Mouse (Mus musculus) intestine, embryonic 15.5 days (tissue): ENCODE data around the gene Golph3l. TPM values are rescaled to one million over a fixed set of nuclear protein-coding genes. Genes with fewer than 3 reads are reported as not detected.
"Not testable (repeated sequence)": the region's sequence is repeated elsewhere in the genome, so short reads cannot be mapped to it uniquely, and the experiment has no call there.

Experiments
- ATAC-seq: fragments of 200-750 bp; cut with Nextera tagmentation; 2 replicates; pipeline ENCODE4 v1.8.0; 2017; ENCODE audit warnings: moderate TSS enrichment, moderate library complexity
- H3K27ac ChIP-seq: fragments of 300-500 bp; sonication (generic); 2 replicates; pipeline ENCODE4 v1.5.1; 2015; ENCODE audit warnings: mild to moderate bottlenecking, inconsistent platforms
- H3K27me3 ChIP-seq: fragments of 300-500 bp; sonication (generic); replicated peaks from 2 replicates; pipeline ENCODE4 v1.6.1; 2015; ENCODE audit warnings: inconsistent platforms
- H3K36me3 ChIP-seq: fragments of 300-500 bp; sonication (generic); 2 replicates; pipeline ENCODE4 v1.6.1; 2015; ENCODE audit warnings: inconsistent platforms
- H3K4me1 ChIP-seq: fragments of 300-500 bp; sonication (generic); replicated peaks from 2 replicates; pipeline ENCODE4 v1.6.1; 2015; ENCODE audit warnings: inconsistent platforms
- H3K4me2 ChIP-seq: fragments of 300-500 bp; sonication (generic); replicated peaks from 2 replicates; pipeline ENCODE4 v1.6.1; 2015; ENCODE audit warnings: mild to moderate bottlenecking, inconsistent platforms
- H3K4me3 ChIP-seq: fragments of 300-500 bp; sonication (generic); replicated peaks from 2 replicates; pipeline ENCODE4 v1.5.1; 2015; ENCODE audit warnings: inconsistent platforms
- H3K9ac ChIP-seq: fragments of 300-500 bp; sonication (generic); 2 replicates; pipeline ENCODE4 v1.6.1; 2015; ENCODE audit warnings: inconsistent platforms
- H3K9me3 ChIP-seq: fragments of 300-500 bp; sonication (generic); 2 replicates; pipeline ENCODE4 v1.6.1; 2016; ENCODE audit warnings: inconsistent platforms
- WGBS: fragments of 180-500 bp; shearing (Covaris S2); methylation state at CpG from one replicate; pipeline ENCODE4 v1.1.7; 2015; 5-methylcytosine and 5-hydroxymethylcytosine counted together
- polyA plus RNA-seq: library from polyadenylated mRNA; unstranded; fragments of >200 nt; fragmentation: Nextera tagmentation; extraction: Ambion mirVana; gene quantifications from 2 replicates; pipeline ENCODE4 v1.2.1, GENCODE M21; 2015

The Golph3l gene
- polyA plus RNA-seq, 1 experiment from 2014 or later, result 41.4 TPM

GRCm38 (mm10) chr3:95650276-95651032 is 61.7 kb downstream of the Golph3l start:
- H3K4me1 ChIP-seq, result peaks cover 23% of the 10 kb centered on the region
- no peak overlapping the region for H3K4me3 ChIP-seq
- H3K4me2 ChIP-seq, result no peak overlapping the region
- WGBS, result 60% methylated on average over 6 of the region's 6 CpGs
- H3K27ac ChIP-seq, result peak overlapping the region; percentile 52
- no peaks in the 10 kb centered on the region for H3K9me3 ChIP-seq
- H3K9ac ChIP-seq, result no peak overlapping the region
- ATAC-seq, result peak; percentile 44; the same call in 1 of the 2 replicates
- H3K27me3 ChIP-seq, result no peaks in the 10 kb centered on the region
- H3K36me3 ChIP-seq, result no peaks in the 10 kb centered on the region

- no peak for ATAC-seq
- Histone ChIP-seq H3K27ac (peak overlapping the region; percentile 52), H3K27me3 (no peaks in the 10 kb centered on the region), H3K4me3 (no peak overlapping the region), H3K4me2 (no peak overlapping the region), H3K4me1 (peaks cover 23% of the 10 kb centered on the region), H3K36me3 (no peaks in the 10 kb centered on the region), H3K9me3 (no peaks in the 10 kb centered on the region), H3K9ac (no peak overlapping the region)
- 85% methylated on average over 3 of the region's 3 CpGs for WGBS
Measured at GRCm38 (mm10) chr3:95651033-95651373, 62.3 kb downstream of the Golph3l start.

GRCm38 (mm10) chr3:95651391-95652203 is 62.9 kb downstream of the Golph3l start:
- no peaks in the 10 kb centered on the region for H3K9me3 ChIP-seq
- peak overlapping the region; percentile 5; the same call in 1 of the 2 replicates for H3K27ac ChIP-seq
- no peaks in the 10 kb centered on the region for H3K36me3 ChIP-seq
- H3K27me3 ChIP-seq, result no peaks in the 10 kb centered on the region
- H3K9ac ChIP-seq, result no peak overlapping the region
- H3K4me1 ChIP-seq, result peaks cover 23% of the 10 kb centered on the region
- no peak overlapping the region for H3K4me2 ChIP-seq
- WGBS, result 86% methylated on average over 16 of the region's 16 CpGs
- ATAC-seq, result no peak
- no peak overlapping the region for H3K4me3 ChIP-seq

GRCm38 (mm10) chr3:95652204-95652811 is 63.6 kb downstream of the Golph3l start:
- Histone ChIP-seq H3K4me1 (peaks cover 23% of the 10 kb centered on the region), H3K9me3 (no peaks in the 10 kb centered on the region), H3K4me2 (no peak overlapping the region), H3K27me3 (no peaks in the 10 kb centered on the region), H3K9ac (no peak overlapping the region), H3K27ac (0 out of 2 replicates have a peak overlapping the region, but pooled peaks have one; percentile 5), H3K4me3 (no peak overlapping the region), H3K36me3 (no peaks in the 10 kb centered on the region)
- WGBS, result 75% methylated on average over 7 of the region's 7 CpGs
- no peak for ATAC-seq

- H3K9me3 ChIP-seq, result no peaks in the 10 kb centered on the region
- no peak for ATAC-seq
- H3K27ac ChIP-seq, result no peak overlapping the region
- no peak overlapping the region for H3K9ac ChIP-seq
- no peak overlapping the region for H3K4me2 ChIP-seq
- H3K36me3 ChIP-seq, result no peaks in the 10 kb centered on the region
- H3K4me1 ChIP-seq, result peaks cover 23% of the 10 kb centered on the region
- 35% methylated on average over 6 of the region's 6 CpGs for WGBS
- no peak overlapping the region for H3K4me3 ChIP-seq
- no peaks in the 10 kb centered on the region for H3K27me3 ChIP-seq
Measured at GRCm38 (mm10) chr3:95652871-95653270, 64.1 kb downstream of the Golph3l start.

- Histone ChIP-seq H3K4me2 (no peak overlapping the region; the same call in 1 of the 2 replicates), H3K9ac (0 out of 2 replicates have a peak overlapping the region, but pooled peaks have one; percentile 6), H3K4me3 (no peak overlapping the region), H3K9me3 (no peaks in the 10 kb centered on the region), H3K27me3 (no peaks in the 10 kb centered on the region), H3K36me3 (no peaks in the 10 kb centered on the region), H3K27ac (0 out of 2 replicates have a peak overlapping the region, but pooled peaks have one; percentile 54), H3K4me1 (peaks cover 23% of the 10 kb centered on the region)
- no peak; the same call in 1 of the 2 replicates for ATAC-seq
- 13% methylated on average over 11 of the region's 11 CpGs for WGBS
Measured at GRCm38 (mm10) chr3:95653473-95654034, 64.8 kb downstream of the Golph3l start.

GRCm38 (mm10) chr3:95654371-95654770 is 65.6 kb downstream of the Golph3l start:
- not testable (repeated sequence) for H3K9ac ChIP-seq, ATAC-seq, H3K4me3 ChIP-seq, H3K9me3 ChIP-seq, H3K4me2 ChIP-seq, H3K27ac ChIP-seq, H3K27me3 ChIP-seq, H3K36me3 ChIP-seq
- peaks cover 23% of the 10 kb centered on the region for H3K4me1 ChIP-seq
- 87% methylated on average over 3 of the region's 3 CpGs for WGBS

- Histone ChIP-seq H3K4me2 (no peak overlapping the region), H3K36me3 (no peaks in the 10 kb centered on the region), H3K9ac (no peak overlapping the region), H3K4me1 (peaks cover 19% of the 10 kb centered on the region), H3K4me3 (no peak overlapping the region), H3K27ac (no peak overlapping the region), H3K27me3 (no peaks in the 10 kb centered on the region), H3K9me3 (no peaks in the 10 kb centered on the region)
- ATAC-seq, result no peak
- 86% methylated on average over 5 of the region's 5 CpGs for WGBS
Measured at GRCm38 (mm10) chr3:95655437-95655836, 66.7 kb downstream of the Golph3l start.

GRCm38 (mm10) chr3:95657108-95657507 is 68.4 kb downstream of the Golph3l start:
- WGBS, result 84% methylated on average over 3 of the region's 3 CpGs
- Histone ChIP-seq H3K4me1 (peaks cover 25% of the 10 kb centered on the region), H3K4me2 (no peak overlapping the region), H3K27me3 (no peaks in the 10 kb centered on the region), H3K27ac (no peak overlapping the region), H3K9me3 (no peaks in the 10 kb centered on the region), H3K36me3 (no peaks in the 10 kb centered on the region), H3K9ac (no peak overlapping the region), H3K4me3 (no peak overlapping the region)
- ATAC-seq, result no peak

- no peaks in the 10 kb centered on the region for H3K9me3 ChIP-seq
- peaks cover 24% of the 10 kb centered on the region for H3K4me1 ChIP-seq
- H3K27me3 ChIP-seq, result no peaks in the 10 kb centered on the region
- no peaks in the 10 kb centered on the region for H3K36me3 ChIP-seq
- ATAC-seq, result no peak
- peak overlapping the region; percentile 93; the same call in 1 of the 2 replicates for H3K4me3 ChIP-seq
- no peak overlapping the region for H3K9ac ChIP-seq
- H3K27ac ChIP-seq, result no peak overlapping the region
- H3K4me2 ChIP-seq, result peak overlapping the region; percentile 55
- 81% methylated on average over 3 of the region's 3 CpGs for WGBS
Measured at GRCm38 (mm10) chr3:95657711-95658110, 69.0 kb downstream of the Golph3l start.

- peak; percentile 96 for ATAC-seq
- WGBS, result under 1% methylated on average over 43 of the region's 43 CpGs
- Histone ChIP-seq H3K27ac (peak within 1 kb of the TSS; percentile 97), H3K9ac (peak within 1 kb of the TSS; percentile 99), H3K4me2 (peak within 1 kb of the TSS; percentile 62), H3K4me3 (peak within 1 kb of the TSS; percentile 93), H3K36me3 (0 out of 2 replicates have a peak, but pooled peaks cover under 1% of the 10 kb centered on the region), H3K27me3 (no peaks in the 10 kb centered on the region), H3K9me3 (no peaks in the 10 kb centered on the region), H3K4me1 (peaks cover 24% of the 10 kb centered on the region)
Measured at GRCm38 (mm10) chr3:95658236-95658867, 69.6 kb downstream of the Golph3l start, which contains the start of gene Mcl1. Gene Mcl1 (plus strand): TSS chr3:95658788.
